Mouse (Mus musculus): ENCODE data around the gene Pcca. TPM values are rescaled to one million over a fixed set of nuclear protein-coding genes. Genes with fewer than 3 reads are reported as not detected.

The Pcca gene
- total RNA-seq, 2 experiments from 2014 or later: 39.1 TPM

Other genes with a start within 250 kb of the Pcca start
- not detected for gene Gm5089, start 83.2 kb upstream of the Pcca start, total RNA-seq (2021)
- not detected for gene Zic5, start 68.6 kb upstream of the Pcca start, total RNA-seq (2021)
- gene Zic2, start 58.9 kb upstream of the Pcca start, total RNA-seq (2021): not detected
- not detected for gene Gm10837, start 43.7 kb upstream of the Pcca start, total RNA-seq (2021)

Measured in gastrocnemius, postnatal 10 days (tissue).